Mouse (Mus musculus) right cerebral cortex, adult 18-20 months (tissue): ENCODE measurements at regions not wholly inside any gene's neighbourhood (a gene's known extent, or its start where the extent isn't known, plus 50 kb on each side); places are given as distances from the start of the nearest gene placed in this dataset.

ENCODE experiments used
- DNase-seq: peaks from one replicate; pipeline ENCODE4 v3.0.0; 2022; ENCODE audit warnings: mixed read lengths

DNA sequence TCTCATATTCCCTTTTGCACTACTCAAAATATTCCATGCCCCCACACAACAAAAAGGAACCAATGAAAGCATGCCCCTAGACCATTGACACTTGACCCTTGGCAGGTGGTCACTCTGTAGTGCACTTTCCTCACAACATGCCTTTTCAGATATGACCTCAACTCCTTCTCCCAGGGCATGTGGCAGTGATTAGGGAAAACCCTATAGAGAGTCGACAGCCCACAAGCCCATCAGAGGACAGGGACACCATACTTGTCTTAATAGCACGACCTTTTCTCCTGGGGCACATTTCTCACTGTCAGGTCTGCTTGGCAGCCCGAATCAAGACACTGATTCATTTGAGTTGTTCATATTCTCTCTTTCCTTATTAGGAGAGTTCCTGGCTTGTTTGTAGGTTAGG is 57.3 kb upstream of the Zc3h12c start:
- no peak for DNase-seq

DNA sequence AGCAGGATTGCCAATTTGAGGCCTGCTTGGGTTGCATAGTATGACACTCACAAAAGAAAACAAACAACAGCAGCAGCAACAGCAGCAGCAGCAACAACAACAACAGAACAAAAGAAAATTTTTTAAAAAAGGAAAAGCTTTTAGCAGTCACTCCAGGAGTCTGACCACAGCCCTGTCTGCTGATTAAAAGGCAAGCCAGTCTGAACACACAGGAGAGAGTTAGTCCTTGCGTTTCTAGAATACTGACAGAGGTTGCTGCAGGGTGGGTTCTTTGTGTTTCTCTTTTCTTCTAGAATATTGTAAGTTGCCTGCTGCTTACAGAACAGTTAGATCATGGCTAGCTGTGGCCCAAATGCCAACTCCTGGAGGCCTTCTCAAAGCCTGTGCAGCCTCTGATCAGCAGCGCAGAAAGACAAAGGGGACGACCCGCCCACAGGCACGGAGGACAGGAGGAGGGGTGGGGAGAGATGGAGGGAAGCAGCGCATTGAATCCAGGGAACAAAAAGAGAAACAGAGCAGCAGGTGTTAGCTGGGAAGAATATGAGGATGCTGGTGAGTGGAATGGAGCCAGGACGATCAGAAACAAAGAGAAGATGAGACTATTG is 55.2 kb upstream of the Zc3h12c start:
- no peak for DNase-seq
